Mouse (Mus musculus) liver, adult 2 months (tissue): Measurements from ENCODE around the gene Ccdc93. TPM values are rescaled to one million over a fixed set of nuclear protein-coding genes. Genes with fewer than 3 reads are reported as not detected.
A peak's percentile ranks its signal among the peaks of the same experiment; 100 is the strongest.

Source experiments
- DNase-seq: peaks from one replicate; pipeline ENCODE4 v3.0.0-alpha.2; 2011; ENCODE audit warnings: low read depth, low spot score; ENCODE audit errors: extremely low read depth
- H3K27ac ChIP-seq: fragments of 200-500 bp; replicated peaks from 2 replicates; pipeline ENCODE4 v1.5.1; 2012; ENCODE audit warnings: low read depth, mild to moderate bottlenecking, control low read depth, inconsistent platforms, low read length; ENCODE audit not compliant: insufficient read depth
- H3K27me3 ChIP-seq: fragments of 200-500 bp; 2 replicates; pipeline ENCODE4 v1.6.1; 2012; ENCODE audit warnings: mild to moderate bottlenecking, moderate library complexity, low read length, inconsistent platforms; ENCODE audit not compliant: control insufficient read depth, insufficient read depth
- H3K36me3 ChIP-seq: fragments of 200-500 bp; 2 replicates; pipeline ENCODE4 v1.6.1; 2012; ENCODE audit warnings: low read length, inconsistent platforms; ENCODE audit not compliant: control insufficient read depth, insufficient read depth
- H3K4me1 ChIP-seq: fragments of 200-500 bp; 2 replicates; pipeline ENCODE4 v1.6.1; 2011; ENCODE audit warnings: low read length; ENCODE audit not compliant: control insufficient read depth, insufficient read depth
- H3K4me3 ChIP-seq: fragments of 200-500 bp; 2 replicates; pipeline ENCODE4 v1.5.1; 2011; ENCODE audit warnings: low read depth, mild to moderate bottlenecking, control low read depth, low read length, moderate library complexity; ENCODE audit not compliant: insufficient read depth
- H3K79me2 ChIP-seq: fragments of 200-500 bp; 2 replicates; pipeline ENCODE4 v1.6.1; 2012; ENCODE audit warnings: inconsistent platforms, mild to moderate bottlenecking, low read length, moderate library complexity; ENCODE audit not compliant: control insufficient read depth, insufficient read depth
- H3K9ac ChIP-seq: fragments of 200-500 bp; 2 replicates; pipeline ENCODE4 v1.6.1; 2012; ENCODE audit warnings: low read depth, mild to moderate bottlenecking, control low read depth, inconsistent platforms, low read length
- CTCF ChIP-seq: fragments of 200-500 bp; IDR thresholded peaks from 2 replicates; pipeline ENCODE4 v1.5.1; 2011; ENCODE audit warnings: low read depth, low read length, control low read depth
- POLR2A ChIP-seq: fragments of 200-500 bp; IDR thresholded peaks from 2 replicates; pipeline ENCODE4 v1.6.1; 2011; ENCODE audit warnings: low read length, control low read depth; ENCODE audit not compliant: insufficient read depth; ENCODE audit errors: extremely low read depth
- WGBS: fragments of 180-500 bp; shearing (Covaris S2); methylation state at CpG from one replicate; pipeline ENCODE4 v1.1.7; 2018; 5-methylcytosine and 5-hydroxymethylcytosine counted together
- polyA plus RNA-seq: library from polyadenylated mRNA; depleted of rRNA; stranded (reverse); fragments of >200 nt; gene quantifications from 2 replicates; pipeline ENCODE4 v1.2.3, GENCODE M21; 2012
- total RNA-seq: library from RNA; depleted of rRNA; stranded (reverse); fragments of >200 nt; gene quantifications from 2 replicates; pipeline ENCODE4 v1.2.3, GENCODE M21; 2014

The Ccdc93 gene
- total and polyA plus RNA-seq, 2 experiments: 4.5 to 6.9 TPM

- no peaks in the 10 kb centered on the region for H3K4me1 ChIP-seq
- no peaks in the 10 kb centered on the region for H3K79me2 ChIP-seq
- 87% methylated on average over 4 of the region's 4 CpGs for WGBS
- TF ChIP-seq POLR2A (no peak), CTCF (no peak)
- no peak overlapping the region for H3K4me3 ChIP-seq
- H3K36me3 ChIP-seq: no peaks in the 10 kb centered on the region
- DNase-seq: no peak
- H3K9ac ChIP-seq: no peak overlapping the region
- no peaks in the 10 kb centered on the region for H3K27me3 ChIP-seq
- no peak overlapping the region for H3K27ac ChIP-seq
Observed at GRCm38 (mm10) chr1:121398231-121398630, 32.6 kb upstream of the Ccdc93 start.

- no peak overlapping the region for H3K9ac ChIP-seq
- no peak overlapping the region for H3K27ac ChIP-seq
- DNase-seq: no peak
- H3K36me3 ChIP-seq: no peaks in the 10 kb centered on the region
- TF ChIP-seq POLR2A (no peak), CTCF (no peak)
- H3K4me3 ChIP-seq: no peak overlapping the region
- no peaks in the 10 kb centered on the region for H3K4me1 ChIP-seq
- H3K79me2 ChIP-seq: no peaks in the 10 kb centered on the region
- WGBS: 71% methylated on average over 14 of the region's 14 CpGs
- no peaks in the 10 kb centered on the region for H3K27me3 ChIP-seq
Observed at GRCm38 (mm10) chr1:121398986-121399881, 31.6 kb upstream of the Ccdc93 start.

GRCm38 (mm10) chr1:121400243-121400642 lies 30.6 kb upstream of the Ccdc93 start:
- TF ChIP-seq CTCF (peak; percentile 66), POLR2A (no peak)
- no peaks in the 10 kb centered on the region for H3K36me3 ChIP-seq
- no peaks in the 10 kb centered on the region for H3K79me2 ChIP-seq
- H3K4me3 ChIP-seq: no peak overlapping the region
- WGBS: 17% methylated on average over 4 of the region's 4 CpGs
- H3K27me3 ChIP-seq: no peaks in the 10 kb centered on the region
- DNase-seq: peak; percentile 67
- no peaks in the 10 kb centered on the region for H3K4me1 ChIP-seq
- H3K27ac ChIP-seq: no peak overlapping the region
- no peak overlapping the region for H3K9ac ChIP-seq

- TF ChIP-seq CTCF (peak; percentile 45; the same call in 1 of the 2 replicates), POLR2A (no peak)
- WGBS: 28% methylated on average over 4 of the region's 4 CpGs
- DNase-seq: no peak
Observed at GRCm38 (mm10) chr1:121419084-121419483, 11.8 kb upstream of the Ccdc93 start.

GRCm38 (mm10) chr1:121419569-121420265 lies 11.1 kb upstream of the Ccdc93 start:
- H3K27me3 ChIP-seq: no peaks in the 10 kb centered on the region
- DNase-seq: no peak
- no peaks in the 10 kb centered on the region for H3K4me1 ChIP-seq
- WGBS: 81% methylated on average over 12 of the region's 12 CpGs
- H3K9ac ChIP-seq: no peak overlapping the region
- H3K4me3 ChIP-seq: no peak overlapping the region
- no peaks in the 10 kb centered on the region for H3K36me3 ChIP-seq
- no peak for TF ChIP-seq CTCF
- TF ChIP-seq POLR2A: no peak
- no peaks in the 10 kb centered on the region for H3K79me2 ChIP-seq
- no peak overlapping the region for H3K27ac ChIP-seq

More at GRCm38 (mm10) chr1:121419084-121419483, 11.8 kb upstream of the Ccdc93 start:
- no peaks in the 10 kb centered on the region for H3K4me1 ChIP-seq
- no peaks in the 10 kb centered on the region for H3K36me3 ChIP-seq
- H3K27me3 ChIP-seq: no peaks in the 10 kb centered on the region
- H3K27ac ChIP-seq: no peak overlapping the region
- H3K4me3 ChIP-seq: no peak overlapping the region
- no peak overlapping the region for H3K9ac ChIP-seq
- H3K79me2 ChIP-seq: no peaks in the 10 kb centered on the region
